Mouse (Mus musculus): ENCODE data around the gene Alpk3. TPM values are rescaled to one million over a fixed set of nuclear protein-coding genes. Genes with fewer than 3 reads are reported as not detected.

Gene Alpk3
- polyA plus RNA-seq, 1 experiment from 2014 or later = 0.17 TPM

DNA sequence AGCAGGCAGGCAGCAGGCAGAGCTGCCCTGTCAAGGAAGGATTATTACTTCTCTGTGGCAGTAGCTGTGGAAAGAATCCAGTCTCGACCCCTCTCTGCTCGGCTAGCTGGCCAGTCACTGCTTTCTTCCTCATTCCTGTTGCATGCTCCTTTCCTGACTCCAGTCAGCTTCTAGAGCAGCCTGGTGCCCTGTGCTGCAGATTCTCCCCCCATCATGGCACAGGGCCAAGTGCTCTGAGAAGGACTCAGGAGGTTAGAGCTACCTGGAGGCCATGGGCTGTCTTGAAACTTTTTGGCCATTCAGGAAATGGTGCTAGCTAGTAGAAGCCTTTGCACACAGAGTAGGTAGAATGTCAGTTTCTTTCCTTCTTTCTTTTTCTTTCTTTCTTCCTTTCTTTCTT is 17.7 kb upstream of the Alpk3 start:
- Histone ChIP-seq H3K27me3 (ENCODE audit: control insufficient read depth, insufficient read depth, low read length) (no peaks in the 10 kb centered on the region), H3K9ac (replicated peaks; ENCODE audit: low read length) (no peak overlapping the region), H3K27ac (replicated peaks; ENCODE audit: low read depth, low read length) (no peak overlapping the region), H3K4me2 (ENCODE audit: low read depth, low read length) (no peak overlapping the region), H3K36me3 (replicated peaks; ENCODE audit: control insufficient read depth, insufficient read depth, low read depth, low read length) (peaks cover 14% of the 10 kb centered on the region), H3K9me3 (replicated peaks; ENCODE audit: control insufficient read depth, low read length) (no peaks in the 10 kb centered on the region), H3K4me3 (ENCODE audit: low read depth, low read length) (no peak overlapping the region), H3K4me1 (ENCODE audit: control insufficient read depth, insufficient read depth, low read length) (no peaks in the 10 kb centered on the region)
- WGBS = 96% methylated on average over 2 of the region's 2 CpGs
- DNase-seq (ENCODE audit: low spot score) (no peak), ATAC-seq (replicated peaks; ENCODE audit: insufficient number of reproducible peaks, low FRiP score, low TSS enrichment, low read depth) (no peak)

DNA sequence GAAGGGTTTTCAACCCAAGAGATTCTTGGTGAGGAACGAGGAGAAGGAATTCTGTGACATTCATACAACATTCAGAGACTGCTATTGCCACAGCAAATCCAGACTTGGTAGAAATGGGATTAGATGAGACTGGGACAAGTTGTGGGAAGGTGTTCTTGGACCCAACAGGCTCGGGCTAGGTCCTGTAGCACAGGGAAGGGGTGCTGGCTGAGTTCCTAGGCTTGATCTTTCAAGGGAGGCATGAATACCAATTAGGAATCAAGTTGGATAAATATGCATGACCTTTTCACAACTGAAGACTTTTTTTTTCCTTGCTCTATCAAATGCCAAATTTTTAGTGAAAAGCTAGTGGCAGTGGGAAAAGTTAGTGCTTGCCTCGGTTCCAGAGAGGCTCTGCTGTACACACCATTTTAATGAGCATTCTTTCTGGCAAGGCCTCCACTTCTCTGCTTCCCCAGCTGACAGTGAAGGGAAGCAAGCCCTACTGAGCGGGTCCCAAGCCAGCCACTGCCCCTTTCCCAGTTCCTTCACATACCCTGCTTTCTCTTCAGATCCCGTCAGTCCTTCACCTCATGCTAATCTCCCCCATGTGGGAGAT is 14.3 kb upstream of the Alpk3 start:
- peaks cover 9% of the 10 kb centered on the region for H3K36me3 ChIP-seq (replicated peaks; ENCODE audit: control insufficient read depth, insufficient read depth, low read depth, low read length)

DNA sequence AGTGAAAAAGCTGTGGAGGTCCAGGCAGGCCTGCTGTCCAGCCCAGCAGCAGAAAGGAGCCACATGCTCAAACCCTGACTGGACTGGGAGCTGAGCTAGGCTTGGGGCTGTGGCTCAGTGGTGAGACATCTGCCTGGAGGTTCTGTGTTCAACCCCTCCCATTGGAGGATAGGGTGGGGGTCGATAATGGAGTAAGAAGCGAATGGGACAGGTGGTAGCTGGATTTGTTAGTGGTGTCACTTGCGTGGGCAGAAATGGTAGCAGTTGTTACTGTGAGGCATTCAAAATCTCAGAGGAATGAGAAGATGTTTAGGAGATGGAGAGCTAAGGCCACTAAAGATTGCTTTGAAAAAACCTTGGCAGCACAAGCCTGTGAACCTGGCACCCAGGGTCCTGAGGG is 9.6 kb upstream of the Alpk3 start:
- no peaks in the 10 kb centered on the region for H3K9me3 ChIP-seq (replicated peaks; ENCODE audit: control insufficient read depth, low read length)
- no peak overlapping the region for H3K4me2 ChIP-seq (ENCODE audit: low read depth, low read length)
- H3K4me3 ChIP-seq (ENCODE audit: low read depth, low read length) = no peak overlapping the region
- DNase-seq (ENCODE audit: low spot score) (no peak), ATAC-seq (replicated peaks; ENCODE audit: insufficient number of reproducible peaks, low FRiP score, low TSS enrichment, low read depth) (no peak)
- H3K9ac ChIP-seq (replicated peaks; ENCODE audit: low read length) = no peak overlapping the region
- 86% methylated on average over 3 of the region's 3 CpGs for WGBS
- no peaks in the 10 kb centered on the region for H3K4me1 ChIP-seq (ENCODE audit: control insufficient read depth, insufficient read depth, low read length)
- H3K27me3 ChIP-seq (ENCODE audit: control insufficient read depth, insufficient read depth, low read length) = no peaks in the 10 kb centered on the region
- no peaks in the 10 kb centered on the region for H3K36me3 ChIP-seq (replicated peaks; ENCODE audit: control insufficient read depth, insufficient read depth, low read depth, low read length)
- H3K27ac ChIP-seq (replicated peaks; ENCODE audit: low read depth, low read length) = no peak overlapping the region

More for the DNA sequence above, 14.3 kb upstream of the Alpk3 start:
- 93% methylated on average over 5 of the region's 5 CpGs for WGBS
- no peaks in the 10 kb centered on the region for H3K4me1 ChIP-seq (ENCODE audit: control insufficient read depth, insufficient read depth, low read length)
- ATAC-seq (replicated peaks; ENCODE audit: insufficient number of reproducible peaks, low FRiP score, low TSS enrichment, low read depth) = no peak
- H3K9ac ChIP-seq (replicated peaks; ENCODE audit: low read length) = no peak overlapping the region
- no peaks in the 10 kb centered on the region for H3K27me3 ChIP-seq (ENCODE audit: control insufficient read depth, insufficient read depth, low read length)
- no peaks in the 10 kb centered on the region for H3K9me3 ChIP-seq (replicated peaks; ENCODE audit: control insufficient read depth, low read length)
- H3K27ac ChIP-seq (replicated peaks; ENCODE audit: low read depth, low read length) = no peak overlapping the region
- H3K4me2 ChIP-seq (ENCODE audit: low read depth, low read length) = no peak overlapping the region
- no peak for DNase-seq (ENCODE audit: low spot score)
- no peak overlapping the region for H3K4me3 ChIP-seq (ENCODE audit: low read depth, low read length)

DNA sequence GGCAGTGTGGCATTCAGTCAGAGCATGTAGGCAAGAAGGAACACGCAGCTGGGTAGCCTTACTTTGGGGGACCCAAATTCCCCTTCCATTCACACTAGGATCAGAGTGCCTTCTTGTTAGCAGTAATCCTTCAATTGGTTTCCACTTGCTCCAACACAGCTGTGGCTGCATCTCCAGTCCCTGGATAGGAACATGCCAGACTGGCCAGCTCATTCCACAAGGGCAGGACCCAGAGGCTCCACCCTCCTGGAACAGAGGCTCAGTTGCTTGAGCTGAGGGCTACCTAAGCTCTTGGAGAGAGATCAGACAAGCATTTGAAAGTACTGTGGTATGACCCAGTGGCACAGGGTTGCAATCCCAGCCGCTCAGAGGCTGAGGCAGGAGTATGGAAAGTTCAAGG is 8.9 kb upstream of the Alpk3 start:
- no peak for DNase-seq (ENCODE audit: low spot score)

DNA sequence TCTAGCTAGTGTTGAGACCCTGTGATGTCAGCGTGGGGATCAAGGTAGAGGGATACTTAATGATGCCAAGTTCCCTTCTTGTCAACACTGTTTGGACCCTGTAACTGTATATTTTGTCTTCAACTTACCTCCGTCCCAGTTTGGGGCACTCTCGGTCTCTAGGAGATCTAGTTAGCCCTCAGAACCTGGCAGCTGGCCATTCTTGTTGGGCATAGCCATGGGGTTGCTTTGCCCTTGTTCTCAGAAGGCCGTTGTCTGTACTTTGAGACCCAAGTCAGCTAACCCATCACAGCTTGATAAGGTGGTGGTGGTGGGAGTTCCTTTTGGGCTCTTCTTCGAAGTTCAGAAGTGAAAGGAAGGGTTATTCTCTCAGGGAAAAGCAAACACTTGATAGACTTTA is 7.4 kb upstream of the Alpk3 start:
- H3K4me1 ChIP-seq (ENCODE audit: control insufficient read depth, insufficient read depth, low read length) = no peaks in the 10 kb centered on the region
- no peak overlapping the region for H3K9ac ChIP-seq (replicated peaks; ENCODE audit: low read length)
- WGBS = 80% methylated on average over 5 of the region's 5 CpGs
- H3K9me3 ChIP-seq (replicated peaks; ENCODE audit: control insufficient read depth, low read length) = no peaks in the 10 kb centered on the region
- no peaks in the 10 kb centered on the region for H3K27me3 ChIP-seq (ENCODE audit: control insufficient read depth, insufficient read depth, low read length)
- ATAC-seq (replicated peaks; ENCODE audit: insufficient number of reproducible peaks, low FRiP score, low TSS enrichment, low read depth) = no peak
- no peak overlapping the region for H3K4me2 ChIP-seq (ENCODE audit: low read depth, low read length)
- H3K4me3 ChIP-seq (ENCODE audit: low read depth, low read length) = no peak overlapping the region
- no peak for DNase-seq (ENCODE audit: low spot score)
- no peaks in the 10 kb centered on the region for H3K36me3 ChIP-seq (replicated peaks; ENCODE audit: control insufficient read depth, insufficient read depth, low read depth, low read length)
- no peak overlapping the region for H3K27ac ChIP-seq (replicated peaks; ENCODE audit: low read depth, low read length)

More for the DNA sequence above, 8.9 kb upstream of the Alpk3 start:
- H3K27ac ChIP-seq (replicated peaks; ENCODE audit: low read depth, low read length) = no peak overlapping the region
- no peak for ATAC-seq (replicated peaks; ENCODE audit: insufficient number of reproducible peaks, low FRiP score, low TSS enrichment, low read depth)
- no peak overlapping the region for H3K9ac ChIP-seq (replicated peaks; ENCODE audit: low read length)
- no peaks in the 10 kb centered on the region for H3K36me3 ChIP-seq (replicated peaks; ENCODE audit: control insufficient read depth, insufficient read depth, low read depth, low read length)
- WGBS = 94% methylated on average over 2 of the region's 2 CpGs
- H3K4me1 ChIP-seq (ENCODE audit: control insufficient read depth, insufficient read depth, low read length) = no peaks in the 10 kb centered on the region
- H3K9me3 ChIP-seq (replicated peaks; ENCODE audit: control insufficient read depth, low read length) = no peaks in the 10 kb centered on the region
- no peak overlapping the region for H3K4me2 ChIP-seq (ENCODE audit: low read depth, low read length)
- H3K27me3 ChIP-seq (ENCODE audit: control insufficient read depth, insufficient read depth, low read length) = no peaks in the 10 kb centered on the region
- no peak overlapping the region for H3K4me3 ChIP-seq (ENCODE audit: low read depth, low read length)

DNA sequence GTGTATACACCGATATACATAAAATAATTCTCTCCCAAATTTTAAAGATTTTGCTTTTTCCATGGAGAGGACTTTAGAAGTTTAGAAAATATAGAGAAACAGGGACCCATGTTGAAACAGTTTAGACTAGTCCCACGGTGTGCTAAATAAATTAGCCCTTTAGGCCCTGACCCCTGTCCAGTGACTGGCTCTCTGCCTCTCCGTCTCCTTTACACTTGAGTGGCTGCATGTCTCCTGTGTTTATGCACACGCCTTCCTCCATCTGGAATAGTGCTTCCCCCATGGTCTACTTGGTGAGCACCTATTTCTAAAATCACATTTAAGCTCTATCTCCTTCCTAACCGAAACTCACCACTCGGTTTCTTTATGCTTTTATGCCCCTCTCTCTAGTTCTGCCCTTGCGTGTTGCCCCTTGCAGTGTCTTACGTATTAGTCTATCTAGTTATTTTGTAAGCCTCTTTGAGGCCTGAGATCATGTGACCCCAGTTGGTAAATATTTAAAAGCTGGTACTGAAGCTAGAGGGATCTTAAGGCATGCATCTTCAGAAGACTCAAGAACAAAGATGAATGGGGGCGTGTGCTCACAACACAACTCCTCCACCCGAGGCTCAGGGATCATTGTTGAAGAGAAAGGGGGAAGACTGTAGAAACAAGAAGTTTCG is 1.6 kb upstream of the Alpk3 start:
- no peak for DNase-seq (ENCODE audit: low spot score)
- H3K9ac ChIP-seq (replicated peaks; ENCODE audit: low read length) = no peak overlapping the region
- H3K27me3 ChIP-seq (ENCODE audit: control insufficient read depth, insufficient read depth, low read length) = no peaks in the 10 kb centered on the region
- 78% methylated on average over 11 of the region's 11 CpGs for WGBS
- no peak overlapping the region for H3K27ac ChIP-seq (replicated peaks; ENCODE audit: low read depth, low read length)
- no peaks in the 10 kb centered on the region for H3K36me3 ChIP-seq (replicated peaks; ENCODE audit: control insufficient read depth, insufficient read depth, low read depth, low read length)
- H3K9me3 ChIP-seq (replicated peaks; ENCODE audit: control insufficient read depth, low read length) = no peaks in the 10 kb centered on the region
- no peak for ATAC-seq (replicated peaks; ENCODE audit: insufficient number of reproducible peaks, low FRiP score, low TSS enrichment, low read depth)
- H3K4me1 ChIP-seq (ENCODE audit: control insufficient read depth, insufficient read depth, low read length) = no peaks in the 10 kb centered on the region
- no peak overlapping the region for H3K4me2 ChIP-seq (ENCODE audit: low read depth, low read length)
- no peak overlapping the region for H3K4me3 ChIP-seq (ENCODE audit: low read depth, low read length)

DNA sequence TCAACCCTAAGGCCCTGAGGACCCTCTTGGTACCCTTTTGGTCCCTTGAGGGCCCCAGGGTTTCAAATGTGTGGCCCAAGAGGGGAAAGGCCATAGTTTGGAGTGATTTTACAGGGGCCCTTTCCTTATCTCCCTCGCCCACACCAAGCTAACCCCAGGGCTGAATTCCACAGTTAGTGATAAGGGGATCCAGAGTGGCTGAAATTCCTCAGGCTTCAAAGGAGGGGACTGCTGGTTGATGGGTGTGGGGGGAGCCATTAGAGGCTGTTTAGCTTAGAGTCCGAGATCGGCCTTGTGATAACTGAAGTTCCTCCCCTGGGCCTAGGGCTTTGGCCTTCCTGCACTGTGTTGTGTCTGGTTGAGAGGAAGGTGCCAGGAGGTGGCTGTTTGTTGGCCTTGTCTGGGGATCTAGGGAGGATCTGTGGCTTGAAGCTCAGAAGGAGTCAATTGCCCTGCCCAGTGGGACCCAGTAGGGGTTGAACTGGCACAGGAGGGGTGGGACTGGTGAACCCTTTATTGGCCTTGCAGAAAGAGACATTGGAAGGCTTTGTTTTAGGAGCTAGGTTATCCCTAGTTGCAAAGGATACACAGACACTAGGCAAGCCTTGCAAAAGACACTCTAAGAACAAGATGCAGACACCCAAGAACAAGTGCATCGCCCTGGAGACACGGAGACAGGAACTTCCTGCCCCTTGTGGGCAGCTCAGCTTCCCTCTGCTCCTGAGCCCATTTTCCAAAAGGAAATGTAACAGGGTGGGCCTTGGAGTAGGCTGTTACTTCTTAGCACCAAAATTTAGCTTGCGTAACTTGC is 706 bp downstream of the Alpk3 start:
- Histone ChIP-seq H3K9me3 (replicated peaks; ENCODE audit: control insufficient read depth, low read length) (no peaks in the 10 kb centered on the region), H3K27me3 (ENCODE audit: control insufficient read depth, insufficient read depth, low read length) (no peaks in the 10 kb centered on the region), H3K36me3 (replicated peaks; ENCODE audit: control insufficient read depth, insufficient read depth, low read depth, low read length) (no peaks in the 10 kb centered on the region), H3K4me1 (ENCODE audit: control insufficient read depth, insufficient read depth, low read length) (no peaks in the 10 kb centered on the region), H3K9ac (replicated peaks; ENCODE audit: low read length) (no peak overlapping the region), H3K4me2 (ENCODE audit: low read depth, low read length) (no peak overlapping the region), H3K4me3 (ENCODE audit: low read depth, low read length) (no peak overlapping the region), H3K27ac (replicated peaks; ENCODE audit: low read depth, low read length) (no peak overlapping the region)
- DNase-seq (ENCODE audit: low spot score) (no peak), ATAC-seq (replicated peaks; ENCODE audit: insufficient number of reproducible peaks, low FRiP score, low TSS enrichment, low read depth) (no peak)
- 68% methylated on average over 6 of the region's 6 CpGs for WGBS

DNA sequence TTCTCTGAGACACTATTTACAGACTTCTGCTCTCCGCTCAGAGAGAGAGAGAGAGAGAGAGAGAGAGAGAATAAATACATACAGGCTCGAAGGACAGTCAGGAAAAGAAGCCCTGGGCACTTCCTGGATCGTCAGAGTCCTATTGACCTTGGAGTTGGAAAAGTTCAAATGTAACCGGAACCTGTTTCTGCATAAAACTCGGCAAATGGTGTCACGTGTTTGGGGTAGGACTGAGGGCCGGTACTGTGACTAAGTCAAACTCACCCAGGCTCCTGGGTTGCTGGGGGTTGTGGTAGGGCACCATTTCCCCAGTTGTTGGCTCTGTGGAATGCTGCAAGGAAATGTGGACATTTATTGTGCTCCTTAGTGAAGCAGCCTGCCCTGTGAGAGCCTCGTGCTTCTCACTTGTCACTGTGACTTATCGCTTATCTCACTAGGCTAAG is 1.3 kb downstream of the Alpk3 start:
- no peak overlapping the region for H3K4me3 ChIP-seq (ENCODE audit: low read depth, low read length)
- H3K36me3 ChIP-seq (replicated peaks; ENCODE audit: control insufficient read depth, insufficient read depth, low read depth, low read length) = no peaks in the 10 kb centered on the region
- no peak overlapping the region for H3K4me2 ChIP-seq (ENCODE audit: low read depth, low read length)
- H3K27me3 ChIP-seq (ENCODE audit: control insufficient read depth, insufficient read depth, low read length) = no peaks in the 10 kb centered on the region
- H3K9ac ChIP-seq (replicated peaks; ENCODE audit: low read length) = no peak overlapping the region
- ATAC-seq (replicated peaks; ENCODE audit: insufficient number of reproducible peaks, low FRiP score, low TSS enrichment, low read depth) (no peak), DNase-seq (ENCODE audit: low spot score) (no peak)
- WGBS = 42% methylated on average over 9 of the region's 9 CpGs
- H3K27ac ChIP-seq (replicated peaks; ENCODE audit: low read depth, low read length) = no peak overlapping the region
- no peaks in the 10 kb centered on the region for H3K4me1 ChIP-seq (ENCODE audit: control insufficient read depth, insufficient read depth, low read length)
- no peaks in the 10 kb centered on the region for H3K9me3 ChIP-seq (replicated peaks; ENCODE audit: control insufficient read depth, low read length)
